Mouse (Mus musculus) adrenal gland, postnatal 0 days (tissue): ENCODE results near the gene Enpep. TPM values are rescaled to one million over a fixed set of nuclear protein-coding genes. Genes with fewer than 3 reads are reported as not detected.

Source experiments
- polyA plus RNA-seq: library from polyadenylated mRNA; unstranded; fragments of >200 nt; fragmentation: Nextera tagmentation; extraction: Ambion mirVana; gene quantifications from 2 replicates; pipeline ENCODE4 v1.2.1, GENCODE M21; 2015

Enpep gene
- 9.1 and 12.2 TPM in 2 replicates for polyA plus RNA-seq

GRCm38 (mm10) chr3:129332586-129332985 lies at the start of gene Enpep:
Enpep (minus strand) TSS chr3:129332720.

Other genes with a start within 250 kb of the Enpep start
- gene Pitx2, start 132.8 kb downstream of the Enpep start, polyA plus RNA-seq = 0.79 and 0.82 TPM in 2 replicates
- gene Elovl6, start 199.6 kb upstream of the Enpep start, polyA plus RNA-seq = 12.3 and 16.7 TPM in 2 replicates